Comparison of ENCODE assay signal across 10 mouse cellular contexts in the genomic region with DNA sequence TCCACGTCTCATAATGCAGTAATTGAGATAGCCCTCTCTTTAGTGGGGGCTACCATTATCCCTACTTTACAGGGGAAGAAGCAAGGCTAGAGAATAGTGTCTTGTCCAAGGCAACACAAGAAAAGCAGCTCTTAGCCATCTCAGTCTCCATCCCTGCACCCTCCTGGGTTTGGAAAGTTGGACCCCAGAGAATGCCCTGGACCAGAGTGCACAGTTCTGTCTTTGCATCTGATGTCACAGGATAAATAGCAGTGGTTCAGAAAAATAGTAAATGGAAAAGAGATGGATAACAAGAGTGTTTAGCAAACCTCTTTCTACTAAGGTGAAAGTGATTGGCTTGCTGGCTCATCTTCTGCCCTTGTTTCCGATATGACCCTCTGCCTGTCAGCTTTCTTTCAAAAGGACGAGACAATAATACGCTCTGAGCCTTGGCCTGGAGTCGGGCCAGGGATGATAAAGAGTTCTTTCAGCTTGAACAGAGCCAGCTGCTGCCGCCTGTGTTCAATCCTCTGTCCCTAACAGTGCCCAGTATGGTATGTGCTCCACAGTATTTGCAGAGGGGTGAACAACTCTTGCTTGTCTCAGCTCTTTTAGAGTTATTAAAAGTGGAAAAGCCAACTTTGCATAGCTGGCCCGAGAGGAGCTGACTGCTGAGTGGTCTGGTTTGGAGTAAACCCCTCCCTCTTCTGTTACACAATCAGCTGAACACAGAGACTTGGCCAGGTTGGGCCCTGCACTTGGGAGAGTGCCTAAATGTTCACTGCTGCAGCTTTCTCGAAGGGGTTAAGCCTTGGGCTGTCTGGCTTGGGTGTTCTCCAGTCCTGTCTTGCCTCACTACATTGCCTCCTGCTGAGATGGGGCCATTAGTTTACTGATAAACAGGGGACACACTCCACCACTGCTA. TPM values are rescaled to one million over a fixed set of nuclear protein-coding genes. Genes with fewer than 3 reads are reported as not detected.
DNase-seq lines count a peak whose midpoint lies in the region; ATAC-seq and TF ChIP-seq lines count a peak whose summit lies in the region.
"Had no signal": no experiment of that assay in that cellular context is flagged by ENCODE, and none has a peak within 500 bp of the region (broad histone marks: within the 10 kb centered on the region; RNA-seq: fewer than 3 reads in every experiment).

No protein-coding gene starts in this region.

- peak overlapping the region; percentile 57 for H3K27ac ChIP-seq in gastrocnemius, adult 2 months
- H3K27ac ChIP-seq in hindbrain, postnatal 0 days: no peak overlapping the region; the same call in 1 of the 2 replicates
- H3K27ac ChIP-seq in midbrain, embryonic 13.5 days: peak overlapping the region; percentile 12; the same call in 1 of the 2 replicates

- H3K27me3 ChIP-seq in hindbrain, postnatal 0 days (ENCODE audit: insufficient read depth, low read length): no peaks in the 10 kb centered on the region
- no peaks in the 10 kb centered on the region for H3K27me3 ChIP-seq in midbrain, embryonic 13.5 days
- H3K27me3 ChIP-seq: Patski had no signal

- H3K9me3 ChIP-seq in hindbrain, postnatal 0 days (ENCODE audit: low read length): no peaks in the 10 kb centered on the region
- H3K9me3 ChIP-seq in midbrain, embryonic 13.5 days: no peaks in the 10 kb centered on the region

- H3K4me3 ChIP-seq in gastrocnemius, adult 2 months: no peak overlapping the region
- H3K4me3 ChIP-seq in hindbrain, postnatal 0 days (ENCODE audit: low read length): no peak overlapping the region
- no peak overlapping the region for H3K4me3 ChIP-seq in midbrain, embryonic 13.5 days (replicated peaks)
- H3K4me3 ChIP-seq: erythroblast, embryonic 14.5 days had no signal

- DNase-seq in urinary bladder, postnatal 36 days (ENCODE audit: low spot score in 2 of 2): peak; percentile 3 to 71
- no peak for DNase-seq in urinary bladder, adult 2 months (ENCODE audit: low spot score)
- DNase-seq in gastrocnemius, adult 2 months: peak; percentile 57
- peak; percentile 80 for DNase-seq in hindbrain, postnatal 0 days (ENCODE audit: low spot score)
- DNase-seq in layer of hippocampus, postnatal 14 days (ENCODE audit: low spot score in 2 of 2): peak; percentile 22 to 37
- DNase-seq in testis, postnatal 10 days (ENCODE audit: low spot score): peak; percentile 64
- DNase-seq in urinary bladder, postnatal 25 days (ENCODE audit: low spot score): no peak

- no peaks in the 10 kb centered on the region for H3K36me3 ChIP-seq in hindbrain, postnatal 0 days (ENCODE audit: insufficient read depth, low read length)
- no peaks in the 10 kb centered on the region for H3K36me3 ChIP-seq in midbrain, embryonic 13.5 days

- 17% methylated on average over 8 of the region's 8 CpGs for WGBS in hindbrain, postnatal 0 days
- 27% methylated on average over 8 of the region's 8 CpGs for WGBS in midbrain, embryonic 13.5 days

- H3K9ac ChIP-seq in hindbrain, postnatal 0 days (replicated peaks; ENCODE audit: low read length): no peak overlapping the region
- H3K9ac ChIP-seq in midbrain, embryonic 13.5 days (replicated peaks): no peak overlapping the region

- intact Hi-C loops in gastrocnemius, adult 2 months (cut with DNase I): no loop called here

- TF ChIP-seq CTCF in gastrocnemius, adult 2 months (IDR thresholded peaks at IDR 0.05): no peak
- TF ChIP-seq CTCF in hindbrain, postnatal 0 days (IDR thresholded peaks at IDR 0.05; ENCODE audit: low read depth): no peak

- H3K4me1 ChIP-seq in hindbrain, postnatal 0 days (ENCODE audit: insufficient read depth, low read length): 0 out of 2 replicates have a peak, but pooled peaks cover 11% of the 10 kb centered on the region
- H3K4me1 ChIP-seq in midbrain, embryonic 13.5 days (replicated peaks): peaks cover 15% of the 10 kb centered on the region

- ATAC-seq in hindbrain, postnatal 0 days: peak; percentile 93
- peak; percentile 89 for ATAC-seq in midbrain, embryonic 13.5 days
- ATAC-seq: Patski had no signal

- no peak overlapping the region for H3K4me2 ChIP-seq in hindbrain, postnatal 0 days (ENCODE audit: low read depth, low read length)
- no peak overlapping the region for H3K4me2 ChIP-seq in midbrain, embryonic 13.5 days (replicated peaks)

RNA-seq across cellular contexts. Expression of gene Foxi1, which starts 26.4 kb away (rescaled TPM):
- polyA plus RNA-seq in urinary bladder, adult 2 months (2012; rRNA removed): not detected in 2 replicates
- not detected for total RNA-seq in gastrocnemius, adult 2 months (2021)
- not detected in 2 replicates for total RNA-seq in hindbrain, postnatal 0 days (2014; rRNA removed)
- polyA plus RNA-seq in hindbrain, postnatal 0 days (2015; fragmentation: Nextera tagmentation; extraction: Ambion mirVana): not detected in 2 replicates
- total RNA-seq in layer of hippocampus, postnatal 14 days (2021): not detected
- not detected in 2 replicates for polyA plus RNA-seq in midbrain, embryonic 13.5 days (2015; fragmentation: Nextera tagmentation; extraction: Ambion mirVana)
- polyA plus RNA-seq: Patski had no signal

Comparison
In these comparisons a context has a peak if more than half of its experiments do, and no peak if none do; other contexts are left out.
1. DNase-seq: peak in urinary bladder, postnatal 36 days (2 of 2), gastrocnemius, adult 2 months (single experiment), hindbrain, postnatal 0 days (single experiment), layer of hippocampus, postnatal 14 days (2 of 2) and testis, postnatal 10 days (single experiment); none in urinary bladder, adult 2 months (single experiment) and urinary bladder, postnatal 25 days (single experiment).